Mouse (Mus musculus) CH12.LX (cell line): Measurements from ENCODE around the gene Tpk1. TPM values are rescaled to one million over a fixed set of nuclear protein-coding genes. Genes with fewer than 3 reads are reported as not detected.

Experiments
- DNase-seq: peaks from one replicate; pipeline ENCODE4 v3.0.0-alpha.2; 2013; ENCODE audit errors: extremely low read depth
- H3K27ac ChIP-seq: 2 replicates; pipeline ENCODE4 v1.5.1; 2012; ENCODE audit warnings: low read depth, mild to moderate bottlenecking, control low read depth, moderate library complexity; ENCODE audit not compliant: insufficient read depth
- H3K27me3 ChIP-seq: replicated peaks from 2 replicates; pipeline ENCODE3; 2012; ENCODE audit warnings: inconsistent platforms
- H3K36me3 ChIP-seq, 2 experiments: replicated peaks in 1 of 2; 2 replicates each; pipeline versions ENCODE3 to v1.6.1; 2012; ENCODE audit warnings: inconsistent platforms in 1 of 2, low read length in 1 of 2, mild to moderate bottlenecking in 1 of 2, mixed read lengths in 1 of 2, moderate library complexity in 1 of 2; ENCODE audit not compliant: control insufficient read depth in 1 of 2, insufficient read depth in 1 of 2
- H3K4me1 ChIP-seq, 2 experiments: 2 replicates each; pipeline ENCODE4 v1.6.1; 2012; ENCODE audit warnings: inconsistent platforms in 1 of 2, moderate library complexity in 1 of 2; ENCODE audit not compliant: insufficient read depth in 2 of 2, control insufficient read depth in 1 of 2
- H3K4me2 ChIP-seq: 2 replicates; pipeline ENCODE4 v1.6.1; 2012; ENCODE audit warnings: low read depth, mild to moderate bottlenecking, control low read depth; ENCODE audit not compliant: poor library complexity, insufficient read depth, severe bottlenecking
- H3K4me3 ChIP-seq, 3 experiments: fragments of 150-350 bp in 1 of 3; sonication (generic) in 1 of 3; replicated peaks in 1 of 3; 2 replicates each; pipeline versions ENCODE3 to v1.5.1; 2011 to 2012; ENCODE audit warnings: low read depth in 2 of 3, low read length in 2 of 3, mild to moderate bottlenecking in 2 of 3, moderate library complexity in 2 of 3, control low read depth in 1 of 3, improper control_type of control experiment in 1 of 3, inconsistent platforms in 1 of 3, mixed read lengths in 1 of 3; ENCODE audit not compliant: poor library complexity in 1 of 3
- H3K79me2 ChIP-seq: replicated peaks from 2 replicates; pipeline ENCODE4 v1.6.1; 2012; ENCODE audit warnings: mild to moderate bottlenecking, moderate library complexity; ENCODE audit not compliant: control insufficient read depth, poor library complexity, insufficient read depth, severe bottlenecking; ENCODE audit errors: extremely low read depth
- H3K9ac ChIP-seq: 2 replicates; pipeline ENCODE4 v1.6.1; 2012; ENCODE audit warnings: low read depth, mild to moderate bottlenecking, control low read depth, moderate library complexity; ENCODE audit not compliant: insufficient read depth
- H3K9me3 ChIP-seq: replicated peaks from 2 replicates; pipeline ENCODE3; 2012; ENCODE audit warnings: low read length, inconsistent platforms, mixed read lengths
- CHD1 ChIP-seq: IDR thresholded peaks from 2 replicates; pipeline ENCODE4 v1.6.1; 2012; ENCODE audit warnings: low read depth, low read length, improper control_type of control experiment, inconsistent platforms
- CTCF ChIP-seq, 2 experiments: IDR thresholded peaks in 1 of 2; conservative IDR thresholded peaks in 1 of 2; 2 replicates each; pipeline ENCODE4 v1.5.1; 2011 to 2012; ENCODE audit warnings: low read depth in 2 of 2, low read length in 2 of 2, improper control_type of control experiment in 1 of 2, inconsistent platforms in 1 of 2, mild to moderate bottlenecking in 1 of 2, moderate library complexity in 1 of 2
- ELF1 ChIP-seq: IDR thresholded peaks from 2 replicates; pipeline ENCODE4 v1.6.1; 2014; ENCODE audit warnings: low read depth, mild to moderate bottlenecking, inconsistent platforms, low read length, improper control_type of control experiment
- ETS1 ChIP-seq: conservative IDR thresholded peaks from 2 replicates; pipeline ENCODE4 v1.6.1; 2012; ENCODE audit warnings: low read depth, mild to moderate bottlenecking, inconsistent platforms, low read length, improper control_type of control experiment, moderate library complexity
- HCFC1 ChIP-seq: IDR thresholded peaks from 2 replicates; pipeline ENCODE4 v1.6.1; 2012; ENCODE audit warnings: low read depth, mild to moderate bottlenecking, inconsistent platforms, low read length, improper control_type of control experiment
- JUN ChIP-seq: IDR thresholded peaks from 2 replicates; pipeline ENCODE4 v1.6.1; 2011; ENCODE audit warnings: low read depth, mild to moderate bottlenecking, low read length, improper control_type of control experiment, moderate library complexity; ENCODE audit not compliant: insufficient read depth
- MAZ ChIP-seq: IDR thresholded peaks from 2 replicates; pipeline ENCODE4 v1.6.1; 2012; ENCODE audit warnings: low read depth, mild to moderate bottlenecking, inconsistent platforms, low read length, improper control_type of control experiment, moderate library complexity
- MEF2A ChIP-seq: IDR thresholded peaks from 2 replicates; pipeline ENCODE4 v1.6.1; 2014; ENCODE audit warnings: low read depth, mild to moderate bottlenecking, inconsistent platforms, low read length, improper control_type of control experiment, borderline replicate concordance
- NELFE ChIP-seq: IDR thresholded peaks from 2 replicates; pipeline ENCODE4 v1.6.1; 2011; ENCODE audit warnings: low read depth, low read length, improper control_type of control experiment
- NRF1 ChIP-seq: IDR thresholded peaks from 2 replicates; pipeline ENCODE4 v1.6.1; 2014; ENCODE audit warnings: low read depth, mild to moderate bottlenecking, inconsistent platforms, low read length, improper control_type of control experiment, moderate library complexity
- RAD21 ChIP-seq: IDR thresholded peaks from 2 replicates; pipeline ENCODE4 v1.6.1; 2011; ENCODE audit warnings: low read depth, mild to moderate bottlenecking, low read length, improper control_type of control experiment, moderate library complexity
- RCOR1 ChIP-seq: conservative IDR thresholded peaks from 2 replicates; pipeline ENCODE4 v1.6.1; 2012; ENCODE audit warnings: low read depth, mild to moderate bottlenecking, inconsistent platforms, low read length, improper control_type of control experiment
- SIN3A ChIP-seq: IDR thresholded peaks from 2 replicates; pipeline ENCODE4 v1.6.1; 2012; ENCODE audit warnings: low read length, improper control_type of control experiment, inconsistent platforms
- SMC3 ChIP-seq: IDR thresholded peaks from 2 replicates; pipeline ENCODE4 v1.6.1; 2011; ENCODE audit warnings: low read depth, low read length, improper control_type of control experiment
- TBP ChIP-seq: conservative IDR thresholded peaks from 2 replicates; pipeline ENCODE4 v1.6.1; 2011; ENCODE audit warnings: low read depth, low read length, improper control_type of control experiment
- UBTF ChIP-seq: IDR thresholded peaks from 2 replicates; pipeline ENCODE4 v1.6.1; 2012; ENCODE audit warnings: low read depth, mild to moderate bottlenecking, inconsistent platforms, low read length, improper control_type of control experiment, moderate library complexity
- USF1 ChIP-seq: IDR thresholded peaks from 2 replicates; pipeline ENCODE4 v1.6.1; 2014; ENCODE audit warnings: low read depth, mild to moderate bottlenecking, inconsistent platforms, low read length, improper control_type of control experiment
- ZKSCAN1 ChIP-seq: IDR thresholded peaks from 2 replicates; pipeline ENCODE4 v1.6.1; 2012; ENCODE audit warnings: low read depth, inconsistent platforms, low read length, improper control_type of control experiment, borderline replicate concordance
- ZMIZ1 ChIP-seq: IDR thresholded peaks from 2 replicates; pipeline ENCODE4 v1.6.1; 2012; ENCODE audit warnings: low read depth, mild to moderate bottlenecking, inconsistent platforms, low read length, improper control_type of control experiment
- dilution Hi-C: fragments of 300-500 bp; cut with MboI; formaldehyde crosslinking; loops from 2 replicates; pipeline ENCODE4 v1.14.3; 2020; ENCODE audit warnings: low sequenced_read_pairs; ENCODE audit not compliant: extremely low pct_unique_long_range_greater_than_20kb, extremely low pct_ligation_motif_present
- in situ Hi-C: fragments of 300-500 bp; cut with MboI; formaldehyde crosslinking; loops from 3 replicates; pipeline ENCODE4 v1.14.3; 2019; ENCODE audit warnings: low sequenced_read_pairs, low pct_ligation_motif_present, low pct_unique_long_range_greater_than_20kb, mixed read lengths
- polyA plus RNA-seq: library from polyadenylated mRNA; unstranded; fragments of >175 nt; gene quantifications from 2 replicates; pipeline ENCODE4 v1.2.1, GENCODE M21; 2012; ENCODE audit warnings: low read depth; ENCODE audit not compliant: insufficient read length
- total RNA-seq, 2 experiments: library from RNA; depleted of rRNA; stranded (reverse); fragments of 300-350 nt in 1 of 2; fragments of >200 nt in 1 of 2; gene quantifications; 2 replicates each; pipeline ENCODE4 v1.2.3; 2012 to 2014

Gene Tpk1
- total and polyA plus RNA-seq, 3 experiments: 3.9 to 6.3 (median 4.8) TPM

DNA sequence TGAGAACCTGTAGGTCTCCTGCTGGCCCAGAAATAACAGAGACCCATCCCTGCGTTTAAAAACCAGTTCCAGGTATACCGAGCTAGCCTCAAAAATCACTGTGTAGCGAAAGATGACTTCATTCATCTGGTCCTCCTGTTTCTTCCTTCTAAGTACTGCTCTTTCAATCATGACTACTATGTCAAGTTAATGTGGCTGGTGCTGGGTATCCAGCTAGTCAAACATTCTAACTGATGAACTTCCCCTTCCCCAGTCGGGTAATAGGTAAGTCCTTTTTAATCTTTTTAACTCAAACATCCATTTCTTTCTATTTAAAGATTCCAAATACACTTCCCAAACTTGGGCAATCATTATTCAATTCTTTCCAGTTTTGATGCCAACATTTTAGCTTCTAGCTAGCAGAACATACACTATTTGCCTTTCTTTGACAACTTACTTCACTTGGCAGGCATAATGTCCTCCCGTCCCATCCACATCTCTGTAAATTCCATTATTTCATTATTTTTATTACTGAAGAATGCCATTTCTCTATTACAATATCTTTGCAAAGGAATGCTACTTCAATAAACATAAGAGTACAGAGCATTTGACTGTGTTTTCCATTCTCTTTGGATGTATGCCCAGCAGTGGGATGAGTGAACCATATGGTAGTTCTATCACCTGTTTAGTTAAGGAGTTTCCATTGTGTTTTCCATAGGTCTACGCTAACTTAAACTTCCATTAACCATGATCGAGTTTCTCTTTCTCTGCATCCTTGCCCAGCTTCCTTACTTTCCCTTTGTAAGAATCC lies 728 bp upstream of the Tpk1 start:
- no peaks in the 10 kb centered on the region for H3K27me3 ChIP-seq
- 0 out of 2 replicates have a peak, but pooled peaks cover 2% of the 10 kb centered on the region for H3K79me2 ChIP-seq
- peak overlapping the region; percentile 63 for H3K9ac ChIP-seq
- in situ Hi-C loops (no loop called here), dilution Hi-C loops (no loop called here)
- no peak for DNase-seq
- H3K4me2 ChIP-seq: peak overlapping the region; percentile 95
- no peak overlapping the region for H3K27ac ChIP-seq
- peaks cover 3 to 12% of the 10 kb centered on the region in 2 experiments for H3K36me3 ChIP-seq
- H3K4me1 ChIP-seq: peaks cover 0 to 28% of the 10 kb centered on the region in 2 experiments; a peak in 1 of 4 replicates
- no peak for TF ChIP-seq ZKSCAN1
- no peak for TF ChIP-seq RAD21
- no peak for TF ChIP-seq ELF1
- no peak for TF ChIP-seq CTCF (conservative IDR thresholded peaks at IDR 0.05 in 1 of 2, IDR thresholded peaks at IDR 0.05 in 1 of 2; ENCODE audit: low read depth in 2 of 2, low read length in 2 of 2)
- no peak for TF ChIP-seq MAZ
- H3K4me3 ChIP-seq: peak overlapping the region in 2 of 3 experiments; percentile 54 to 79
- no peaks in the 10 kb centered on the region for H3K9me3 ChIP-seq

DNA sequence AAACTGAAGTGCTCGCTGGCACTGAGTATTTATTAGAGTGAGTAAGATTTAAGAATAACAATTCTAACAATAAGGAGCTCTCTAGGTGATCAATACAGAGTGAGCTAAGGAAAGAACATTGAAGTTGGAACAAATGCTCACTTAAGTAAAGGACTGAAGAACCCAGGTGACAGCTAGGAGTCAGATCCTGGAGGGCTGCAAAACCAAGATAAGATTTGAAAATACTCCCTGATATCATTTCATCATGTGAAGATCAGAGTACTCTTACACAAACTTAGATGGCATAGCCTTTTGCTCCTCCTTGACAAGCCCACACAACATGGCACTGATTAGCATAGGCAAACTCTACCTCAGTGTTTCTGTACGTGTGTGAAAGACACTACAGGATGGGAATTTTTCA lies 4.3 kb downstream of the Tpk1 start:
- in situ Hi-C loops: no loop called here
- TF ChIP-seq MAZ (no peak), USF1 (no peak), TBP (no peak), UBTF (no peak), CTCF (conservative IDR thresholded peaks at IDR 0.05 in 1 of 2, IDR thresholded peaks at IDR 0.05 in 1 of 2; ENCODE audit: low read depth in 2 of 2, low read length in 2 of 2) (no peak), HCFC1 (no peak), JUN (no peak), SIN3A (no peak), MEF2A (no peak), ZMIZ1 (no peak), NELFE (no peak), CHD1 (no peak), RCOR1 (no peak), NRF1 (no peak), ETS1 (no peak), SMC3 (no peak)
- TF ChIP-seq, all 38 proteins: peak for 0
- DNase-seq: no peak

More for the DNA sequence above, 4.3 kb downstream of the Tpk1 start:
- Histone ChIP-seq H3K4me3 (no peak overlapping the region), H3K4me1 (peaks cover 3 to 58% of the 10 kb centered on the region in 2 experiments; a peak in 2 of 4 replicates), H3K9ac (no peak overlapping the region), H3K79me2 (0 out of 2 replicates have a peak, but pooled peaks cover 2% of the 10 kb centered on the region), H3K27ac (no peak overlapping the region), H3K36me3 (peaks cover 3 to 22% of the 10 kb centered on the region in 2 experiments), H3K9me3 (no peaks in the 10 kb centered on the region), H3K27me3 (no peaks in the 10 kb centered on the region), H3K4me2 (no peak overlapping the region)
- dilution Hi-C loops: no loop called here
